Mouse (Mus musculus): ENCODE measurements around the gene Irf8.

DNA sequence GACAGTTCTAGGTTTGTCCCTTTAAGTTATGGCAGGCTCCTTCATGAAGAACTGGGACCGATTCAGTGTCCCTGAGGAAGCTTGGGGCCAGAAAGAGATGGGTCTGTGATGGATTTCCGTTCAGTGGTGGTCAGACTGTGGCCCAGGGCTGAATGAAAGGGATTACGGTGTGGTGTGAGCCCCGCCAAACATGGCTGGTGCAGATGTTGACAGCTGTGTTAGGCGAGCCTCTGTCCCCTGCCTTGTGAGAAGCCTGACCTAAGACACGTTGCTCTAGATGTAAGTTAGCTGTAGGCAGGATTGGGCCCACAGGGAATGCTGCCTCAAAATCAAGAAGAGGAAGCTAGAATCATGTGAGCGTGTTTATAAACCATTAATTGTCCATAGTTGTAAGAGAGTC, 1.0 kb downstream of the Irf8 start:
- TF ChIP-seq CTCF (IDR thresholded peaks at IDR 0.05; ENCODE audit: low read depth) (no peak), EP300 (IDR thresholded peaks at IDR 0.05; ENCODE audit: low read depth) (no peak)
